Mouse (Mus musculus) brain, adult 2 months (tissue): ENCODE measurements at regions not wholly inside any gene's neighbourhood (a gene's known extent, or its start where the extent isn't known, plus 50 kb on each side); places are given as distances from the start of the nearest gene placed in this dataset.
A peak's percentile ranks its signal among the peaks of the same experiment; 100 is the strongest.

Experiments
- DNase-seq: peaks from one replicate; pipeline ENCODE4 v3.0.0; 2011; ENCODE audit warnings: low read depth, low spot score

- DNase-seq = peak; percentile 54
Measured at GRCm38 (mm10) chr14:105783428-105783827, 113.2 kb downstream of the Spry2 start.

- no peak for DNase-seq
Measured at GRCm38 (mm10) chr14:105779760-105780159, 116.9 kb downstream of the Spry2 start.

- DNase-seq = peak; percentile 94
Measured at GRCm38 (mm10) chr14:105779349-105779748, 117.3 kb downstream of the Spry2 start.

- no peak for DNase-seq
Measured at GRCm38 (mm10) chr14:105773674-105774073, 122.9 kb downstream of the Spry2 start.

- no peak for DNase-seq
Measured at GRCm38 (mm10) chr14:105767100-105767499, 129.5 kb downstream of the Spry2 start.

- DNase-seq = no peak
Measured at GRCm38 (mm10) chr14:105752509-105753375, 143.9 kb downstream of the Spry2 start.

- peak; percentile 8 for DNase-seq
Measured at GRCm38 (mm10) chr14:105751762-105752161, 144.9 kb downstream of the Spry2 start.

- DNase-seq = no peak
Measured at GRCm38 (mm10) chr14:105744578-105744977, 152.0 kb downstream of the Spry2 start.

- peak; percentile 66 for DNase-seq
Measured at GRCm38 (mm10) chr14:105744125-105744524, 152.5 kb downstream of the Spry2 start.

GRCm38 (mm10) chr14:105740889-105741288, 155.7 kb downstream of the Spry2 start:
- DNase-seq = peak; percentile 60

- no peak for DNase-seq
Measured at GRCm38 (mm10) chr14:105738568-105738967, 158.1 kb downstream of the Spry2 start.

- DNase-seq = no peak
Measured at GRCm38 (mm10) chr14:105736352-105736751, 160.3 kb downstream of the Spry2 start.

- no peak for DNase-seq
Measured at GRCm38 (mm10) chr14:105734291-105734690, 162.3 kb downstream of the Spry2 start.

GRCm38 (mm10) chr14:105733013-105733728, 163.4 kb downstream of the Spry2 start:
- peak; percentile 89 for DNase-seq

GRCm38 (mm10) chr14:105732221-105733012, 164.2 kb downstream of the Spry2 start:
- peak; percentile 98 for DNase-seq

- DNase-seq = peak; percentile 79
Measured at GRCm38 (mm10) chr14:105730786-105731185, 165.8 kb downstream of the Spry2 start.

GRCm38 (mm10) chr14:105728841-105729240, 167.8 kb downstream of the Spry2 start:
- DNase-seq = no peak

GRCm38 (mm10) chr14:105725741-105726140, 170.9 kb downstream of the Spry2 start:
- DNase-seq = no peak

GRCm38 (mm10) chr14:105722923-105723322, 173.7 kb downstream of the Spry2 start:
- DNase-seq = no peak

GRCm38 (mm10) chr14:105721576-105721975, 175.0 kb downstream of the Spry2 start:
- peak; percentile 28 for DNase-seq

- peak; percentile 91 for DNase-seq
Measured at GRCm38 (mm10) chr14:105720816-105721510, 175.7 kb downstream of the Spry2 start.
